Mouse (Mus musculus) lung, embryonic 14.5 days (tissue): Measurements from ENCODE around the gene Arrb2. TPM values are rescaled to one million over a fixed set of nuclear protein-coding genes. Genes with fewer than 3 reads are reported as not detected.
A peak's percentile ranks its signal among the peaks of the same experiment; 100 is the strongest.
"Not testable (repeated sequence)": the region's sequence is repeated elsewhere in the genome, so short reads cannot be mapped to it uniquely, and the experiment has no call there.

Experiments used
- ATAC-seq: fragments of 200-750 bp; cut with Nextera tagmentation; 2 replicates; pipeline ENCODE4 v1.8.0; 2017; ENCODE audit warnings: mild to moderate bottlenecking, moderate TSS enrichment, moderate library complexity; ENCODE audit not compliant: insufficient read depth
- DNase-seq: peaks from one replicate; pipeline ENCODE4 v3.0.0-alpha.2; 2015
- H3K27ac ChIP-seq: fragments of 300-500 bp; sonication (generic); 2 replicates; pipeline ENCODE4 v1.5.1; 2014; ENCODE audit warnings: low read depth, mild to moderate bottlenecking, moderate library complexity
- H3K27me3 ChIP-seq: fragments of 300-500 bp; sonication (generic); 2 replicates; pipeline ENCODE4 v1.6.1; 2014; ENCODE audit warnings: low read length, control low read depth; ENCODE audit not compliant: insufficient read depth
- H3K36me3 ChIP-seq: fragments of 300-500 bp; sonication (generic); 2 replicates; pipeline ENCODE4 v1.6.1; 2014; ENCODE audit warnings: control low read depth; ENCODE audit not compliant: insufficient read depth
- H3K4me1 ChIP-seq: fragments of 300-500 bp; sonication (generic); 2 replicates; pipeline ENCODE4 v1.6.1; 2014; ENCODE audit warnings: antibody characterized with exemption, control low read depth; ENCODE audit not compliant: insufficient read depth
- H3K4me2 ChIP-seq: fragments of 300-500 bp; sonication (generic); 2 replicates; pipeline ENCODE4 v1.6.1; 2014; ENCODE audit warnings: mild to moderate bottlenecking
- H3K4me3 ChIP-seq: fragments of 300-500 bp; sonication (generic); 2 replicates; pipeline ENCODE4 v1.5.1; 2014; ENCODE audit warnings: low read depth, low read length
- H3K9ac ChIP-seq: fragments of 300-500 bp; sonication (generic); 2 replicates; pipeline ENCODE4 v1.6.1; 2014
- H3K9me3 ChIP-seq: fragments of 300-500 bp; sonication (generic); 2 replicates; pipeline ENCODE4 v1.6.1; 2016; ENCODE audit warnings: low read depth, low read length, control low read depth
- CTCF ChIP-seq: IDR thresholded peaks from 2 replicates; pipeline ENCODE4 v1.5.1; 2016; ENCODE audit warnings: antibody characterized with exemption, low read depth
- WGBS: fragments of 180-500 bp; shearing (Covaris S2); extraction: QIAGEN DNeasy Blood & Tissue Kit; methylation state at CpG from one replicate; pipeline ENCODE4 v1.1.7; 2014; 5-methylcytosine and 5-hydroxymethylcytosine counted together
- polyA plus RNA-seq: library from polyadenylated mRNA; unstranded; fragments of >200 nt; fragmentation: Nextera tagmentation; extraction: Ambion mirVana; gene quantifications from 2 replicates; pipeline ENCODE4 v1.2.1, GENCODE M21; 2014

Gene Arrb2
- polyA plus RNA-seq, 1 experiment from 2014 or later: 17.6 TPM

DNA sequence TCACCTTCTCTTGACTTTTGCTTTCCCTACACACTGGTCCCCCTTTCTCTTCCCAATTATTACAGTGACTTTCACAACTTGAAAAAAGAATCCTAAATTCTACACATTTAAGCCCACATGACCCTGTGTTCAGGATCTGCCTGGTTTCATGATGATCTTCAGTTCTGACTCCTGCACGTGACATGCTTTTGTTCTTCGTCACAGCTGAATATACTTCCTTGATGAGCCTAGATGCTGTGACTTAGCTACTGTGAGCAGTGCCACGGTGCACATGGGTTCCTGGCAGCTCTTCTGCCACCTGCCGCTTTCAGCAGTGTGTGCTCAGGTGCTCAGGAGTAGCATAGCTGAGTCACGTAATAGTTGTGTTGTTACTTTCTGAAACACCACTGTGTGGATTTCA lies 19.8 kb upstream of the Arrb2 start:
- WGBS: 64% methylated on average over 5 of the region's 5 CpGs
- Histone ChIP-seq H3K4me3 (no peak overlapping the region), H3K4me1 (peaks cover 4% of the 10 kb centered on the region; the same call in 1 of the 2 replicates), H3K27me3 (no peaks in the 10 kb centered on the region), H3K4me2 (no peak overlapping the region), H3K9me3 (no peaks in the 10 kb centered on the region), H3K9ac (no peak overlapping the region), H3K36me3 (no peaks in the 10 kb centered on the region), H3K27ac (no peak overlapping the region)
- ATAC-seq (no peak), DNase-seq (no peak)
- TF ChIP-seq CTCF: no peak

GRCm38 (mm10) chr11:70413961-70414360 lies 18.5 kb upstream of the Arrb2 start:
- Histone ChIP-seq H3K9me3 (no peaks in the 10 kb centered on the region), H3K4me1 (no peaks in the 10 kb centered on the region; the same call in 1 of the 2 replicates), H3K4me3 (no peak overlapping the region), H3K4me2 (no peak overlapping the region), H3K27me3 (no peaks in the 10 kb centered on the region), H3K9ac (no peak overlapping the region), H3K27ac (no peak overlapping the region), H3K36me3 (no peaks in the 10 kb centered on the region)
- ATAC-seq (no peak), DNase-seq (peak; percentile 91)
- 10% methylated on average over 3 of the region's 3 CpGs for WGBS
- TF ChIP-seq CTCF: peak; percentile 95

DNA sequence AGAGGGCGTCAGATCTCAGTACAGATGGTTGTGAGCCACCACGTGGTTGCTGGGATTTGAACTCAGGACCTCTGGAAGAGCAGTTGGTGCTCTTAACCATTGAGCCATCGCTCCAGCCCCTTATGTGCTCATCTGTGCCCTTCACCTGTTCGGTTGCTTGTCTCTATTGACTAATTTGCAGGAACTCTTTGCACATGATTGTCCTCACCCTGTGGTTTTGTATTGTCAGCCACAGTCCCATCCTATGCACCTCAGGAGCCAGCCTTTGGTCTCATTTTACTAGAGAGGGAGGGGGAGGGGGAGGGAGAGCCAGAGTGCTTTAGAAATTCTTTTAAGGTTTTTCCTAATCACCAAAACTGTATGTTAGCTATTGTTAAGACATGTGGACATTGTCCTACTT lies 14.2 kb upstream of the Arrb2 start:
- H3K36me3 ChIP-seq: no peaks in the 10 kb centered on the region
- WGBS: 63% methylated on average over 4 of the region's 4 CpGs
- H3K27ac ChIP-seq: no peak overlapping the region
- no peaks in the 10 kb centered on the region for H3K9me3 ChIP-seq
- no peaks in the 10 kb centered on the region for H3K27me3 ChIP-seq
- DNase-seq: no peak
- no peak for TF ChIP-seq CTCF
- no peak overlapping the region for H3K4me3 ChIP-seq
- no peak overlapping the region for H3K9ac ChIP-seq
- H3K4me2 ChIP-seq: no peak overlapping the region
- no peaks in the 10 kb centered on the region for H3K4me1 ChIP-seq
- no peak for ATAC-seq

- no peaks in the 10 kb centered on the region for H3K27me3 ChIP-seq
- H3K27ac ChIP-seq: no peak overlapping the region
- no peaks in the 10 kb centered on the region for H3K4me1 ChIP-seq
- WGBS: 23% methylated on average over 5 of the region's 5 CpGs
- H3K36me3 ChIP-seq: no peaks in the 10 kb centered on the region
- no peak overlapping the region for H3K4me2 ChIP-seq
- DNase-seq: no peak
- H3K4me3 ChIP-seq: no peak overlapping the region
- no peaks in the 10 kb centered on the region for H3K9me3 ChIP-seq
- no peak overlapping the region for H3K9ac ChIP-seq
- no peak for TF ChIP-seq CTCF
- ATAC-seq: no peak
Observed at GRCm38 (mm10) chr11:70419486-70419885, 12.9 kb upstream of the Arrb2 start.

DNA sequence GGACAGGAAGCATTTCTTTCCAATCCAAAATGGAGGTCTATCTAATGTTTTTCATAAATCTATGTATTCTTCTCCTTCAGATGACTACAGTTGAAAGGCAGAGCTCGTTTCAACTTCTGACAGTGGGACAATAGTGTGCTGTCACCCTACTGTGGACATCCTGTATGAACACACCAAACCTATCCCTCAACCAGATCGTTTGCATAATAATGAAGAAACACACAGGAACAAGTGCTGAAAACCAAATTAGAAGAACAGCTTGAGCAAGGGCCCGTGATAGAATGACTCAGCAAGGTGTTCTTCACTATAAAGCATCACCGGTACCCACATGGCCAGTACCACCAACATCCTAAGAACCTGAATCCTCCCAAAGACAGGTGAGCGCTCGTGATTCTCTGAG lies 5.8 kb upstream of the Arrb2 start:
- not testable (repeated sequence) for H3K36me3 ChIP-seq
- WGBS: 74% methylated on average over 6 of the region's 6 CpGs

GRCm38 (mm10) chr11:70431574-70431973 lies 861 bp upstream of the Arrb2 start:
- peaks cover 8% of the 10 kb centered on the region for H3K4me1 ChIP-seq
- peak; percentile 1 for DNase-seq
- no peak for TF ChIP-seq CTCF
- H3K27ac ChIP-seq: no peak overlapping the region
- peak overlapping the region; percentile 82 for H3K4me2 ChIP-seq
- ATAC-seq: no peak
- peaks cover 8% of the 10 kb centered on the region; the same call in 1 of the 2 replicates for H3K36me3 ChIP-seq
- H3K27me3 ChIP-seq: no peaks in the 10 kb centered on the region
- WGBS: 32% methylated on average over 5 of the region's 5 CpGs
- no peaks in the 10 kb centered on the region for H3K9me3 ChIP-seq
- H3K4me3 ChIP-seq: peak overlapping the region; percentile 68
- H3K9ac ChIP-seq: 0 out of 2 replicates have a peak overlapping the region, but pooled peaks have one; percentile 0

More for the DNA sequence above, 5.8 kb upstream of the Arrb2 start:
- H3K9me3 ChIP-seq, H3K4me3 ChIP-seq, DNase-seq, H3K9ac ChIP-seq, ATAC-seq, H3K4me2 ChIP-seq, H3K4me1 ChIP-seq, H3K27ac ChIP-seq, H3K27me3 ChIP-seq: not testable (repeated sequence)

DNA sequence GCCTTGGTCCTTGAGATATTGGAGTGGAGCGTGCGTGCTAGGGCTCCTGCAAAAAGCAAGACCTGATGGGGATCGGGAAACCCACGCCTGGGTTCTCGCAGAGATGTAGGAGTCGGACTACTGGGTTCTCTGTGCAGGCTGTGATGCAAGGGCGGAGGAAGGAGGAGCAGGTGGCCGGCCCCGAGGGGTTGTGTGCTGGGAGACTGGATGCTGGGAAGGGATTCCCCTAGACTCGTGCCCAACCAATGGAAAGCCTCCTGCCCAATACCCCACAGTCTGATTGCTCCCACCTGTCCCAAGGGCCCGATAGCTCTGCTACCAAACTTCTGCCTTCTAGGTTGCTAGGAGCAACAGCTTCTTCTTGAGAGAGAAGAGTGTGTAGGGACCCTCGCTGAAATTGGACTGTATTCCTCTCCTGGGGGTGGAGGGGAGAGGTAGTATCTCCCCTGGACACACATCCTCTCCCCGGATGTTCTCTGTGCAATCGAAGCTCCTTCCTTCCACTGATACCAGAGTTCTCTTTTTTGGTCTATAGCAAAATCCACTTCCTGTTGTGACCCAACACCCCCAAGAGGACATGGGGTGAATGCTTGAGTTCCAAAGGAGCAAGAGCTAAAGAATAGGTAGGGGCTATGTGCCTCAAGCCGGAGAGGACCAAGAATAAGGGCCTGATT lies 597 bp downstream of the Arrb2 start:
- no peak; the same call in 1 of the 2 replicates for ATAC-seq
- peak overlapping the region; percentile 82 for H3K4me2 ChIP-seq
- H3K27ac ChIP-seq: peak overlapping the region; percentile 51
- peak overlapping the region; percentile 68 for H3K4me3 ChIP-seq
- 7% methylated on average over 15 of the region's 15 CpGs for WGBS
- H3K36me3 ChIP-seq: peaks cover 22% of the 10 kb centered on the region; the same call in 1 of the 2 replicates
- no peaks in the 10 kb centered on the region for H3K27me3 ChIP-seq
- DNase-seq: peak; percentile 42
- H3K9ac ChIP-seq: peak overlapping the region; percentile 71
- H3K4me1 ChIP-seq: peaks cover 8% of the 10 kb centered on the region
- H3K9me3 ChIP-seq: no peaks in the 10 kb centered on the region
- TF ChIP-seq CTCF: no peak
